Mouse (Mus musculus) 3134 (cell line): ENCODE results near the gene Cenpl.
"Not testable (repeated sequence)": the region's sequence is repeated elsewhere in the genome, so short reads cannot be mapped to it uniquely, and the experiment has no call there.

Source experiments
- DNase-seq: peaks from one replicate; pipeline ENCODE4 v3.0.0-alpha.2; 2011; ENCODE audit warnings: low spot score; ENCODE audit not compliant: insufficient read length; ENCODE audit errors: extremely low read depth

Gene Cenpl

DNA sequence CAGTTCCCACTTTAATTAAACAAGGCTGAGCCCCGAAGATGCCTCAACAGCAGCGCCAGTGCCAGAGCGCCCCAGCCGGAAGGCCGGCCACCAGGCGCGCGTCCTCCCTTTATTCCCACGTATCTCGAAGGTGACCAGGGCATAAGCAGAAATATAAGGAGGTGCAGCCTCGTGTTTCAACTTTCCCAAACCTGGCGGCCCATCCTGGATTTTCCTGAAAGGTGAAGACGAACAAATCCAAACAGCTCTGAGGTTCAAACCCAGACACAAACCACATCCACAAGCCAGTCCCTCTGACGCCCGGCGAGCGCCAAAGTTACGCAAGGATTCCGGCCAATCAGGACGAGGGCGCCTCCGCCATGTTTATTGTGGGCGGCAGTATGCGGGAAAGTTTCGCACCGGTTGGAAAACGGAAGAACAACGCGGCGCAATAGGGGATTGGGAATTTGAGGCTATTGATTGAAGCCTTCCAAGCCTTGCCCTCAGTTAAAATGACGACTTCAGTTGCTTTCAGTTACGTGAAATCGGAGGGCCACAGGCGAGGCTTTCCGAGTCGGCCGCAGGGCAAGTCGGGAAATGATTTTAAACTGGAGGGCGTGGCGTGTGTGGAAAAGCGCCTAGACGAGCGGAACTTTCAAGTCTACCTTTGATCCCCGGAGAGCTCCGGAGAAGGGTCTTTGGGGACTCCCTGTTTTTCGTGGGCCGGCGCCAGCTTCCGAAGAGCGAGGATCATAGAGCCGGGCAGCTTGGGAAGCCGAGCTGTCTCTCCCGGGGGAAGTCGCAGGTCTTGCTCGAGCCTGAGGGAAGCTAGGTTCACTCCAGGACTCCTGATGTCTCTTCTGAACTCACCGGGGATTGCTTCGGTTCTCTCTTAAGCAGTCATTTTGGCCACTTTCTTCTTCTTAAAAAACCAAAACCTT is at the start of gene Cenpl, which contains the start of gene Dars2:
Cenpl (plus strand) TSS at position 362 of the 920 bp plus-strand sequence.
Dars2 (minus strand) TSS at position 307 of the 920 bp plus-strand sequence.
- DNase-seq, result peak; percentile 94

DNA sequence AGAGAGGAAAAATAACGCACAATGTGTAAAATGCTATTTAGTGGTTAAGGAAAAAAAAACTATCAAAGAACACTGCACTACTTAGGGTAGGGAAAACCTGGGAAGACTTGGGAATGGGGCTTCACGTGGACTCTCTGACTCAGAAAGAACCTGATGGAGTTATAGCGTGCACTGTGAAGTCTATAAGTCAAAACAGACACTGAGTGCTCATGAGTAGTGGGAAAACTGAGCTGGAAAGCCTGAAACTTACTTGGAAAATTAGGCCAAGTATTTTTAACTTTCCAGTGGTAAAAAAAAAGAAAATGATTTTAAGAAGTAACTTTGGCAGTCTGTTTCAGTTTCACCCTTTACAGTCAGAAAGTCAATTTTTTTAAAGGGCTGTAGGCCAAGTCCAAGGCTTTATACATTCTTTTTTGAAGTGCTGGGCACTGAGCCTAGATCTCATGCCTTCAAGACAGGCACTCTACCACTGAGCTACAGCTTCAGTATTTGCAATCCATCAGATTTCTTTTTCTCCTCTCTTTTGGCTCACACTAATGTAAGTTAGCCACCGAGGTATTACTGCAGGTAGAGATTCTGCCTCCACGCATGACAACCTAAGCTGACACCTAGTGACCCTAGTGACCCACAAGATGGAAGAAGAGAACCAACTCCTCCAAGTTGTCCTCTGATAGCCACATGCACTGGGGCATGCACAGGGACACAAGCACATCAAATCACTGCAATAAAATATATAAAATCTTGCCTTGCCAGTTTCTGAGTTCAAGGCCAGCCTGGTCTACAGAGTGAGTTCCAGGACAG is 44.9 kb upstream of the Cenpl start:
- no peak for DNase-seq

DNA sequence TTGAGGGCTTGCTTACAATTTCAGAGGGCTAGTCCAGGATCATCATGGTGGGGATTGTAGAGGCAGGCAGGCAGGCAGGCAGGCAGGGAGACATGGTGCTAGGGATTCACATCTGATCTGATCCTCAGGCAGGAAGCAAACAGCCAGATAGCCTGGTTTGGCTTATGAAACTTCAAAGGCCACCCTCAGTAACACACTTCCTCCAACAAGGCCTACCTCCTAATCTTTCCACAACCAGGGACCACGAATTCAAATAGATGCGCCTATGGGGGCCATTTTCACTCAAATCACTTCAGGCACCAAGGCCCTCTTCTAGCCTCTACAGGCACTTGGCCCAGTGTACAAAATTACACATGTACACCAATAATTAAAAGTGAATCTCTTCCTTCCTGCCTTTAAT is 43.3 kb upstream of the Cenpl start:
- no peak for DNase-seq

DNA sequence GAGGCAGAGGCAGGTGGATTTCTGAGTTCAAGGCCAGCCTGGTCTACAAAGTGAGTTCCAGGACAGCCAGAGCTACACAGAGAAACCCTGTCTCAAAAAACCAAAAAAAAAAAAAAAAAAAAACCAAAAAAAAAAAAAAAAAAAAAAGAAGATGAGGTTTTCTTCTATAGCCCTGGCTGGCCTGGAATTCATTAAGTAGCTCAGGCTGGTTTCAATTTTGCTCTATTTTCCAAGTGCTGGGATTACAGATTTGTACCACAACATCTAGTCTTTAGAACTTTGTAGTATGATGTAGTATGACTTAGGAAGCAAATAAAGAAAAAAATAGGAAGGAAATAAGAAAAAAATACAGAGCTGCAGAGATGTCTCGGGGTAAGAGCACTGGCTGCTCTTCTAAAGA is 42.1 kb upstream of the Cenpl start:
- DNase-seq, result not testable (repeated sequence)

DNA sequence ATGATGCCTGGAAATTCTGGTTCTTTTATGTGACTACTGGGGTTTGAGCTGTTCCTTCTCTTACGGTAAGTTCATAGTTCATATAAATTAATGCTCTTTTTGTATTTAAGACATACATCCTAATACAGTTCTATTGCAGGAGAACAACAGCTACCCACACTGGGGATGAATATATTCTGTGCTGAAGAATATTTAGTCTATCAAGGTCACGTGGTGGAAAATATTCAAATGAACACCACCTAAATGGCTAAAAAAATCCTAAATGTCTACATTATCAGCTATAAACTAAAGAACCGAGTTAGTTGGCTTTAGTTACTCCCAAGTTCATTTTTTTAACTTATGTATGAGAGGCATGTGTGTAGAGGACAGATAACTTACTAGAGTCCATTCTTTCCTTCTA is 40.5 kb upstream of the Cenpl start:
- no peak for DNase-seq

DNA sequence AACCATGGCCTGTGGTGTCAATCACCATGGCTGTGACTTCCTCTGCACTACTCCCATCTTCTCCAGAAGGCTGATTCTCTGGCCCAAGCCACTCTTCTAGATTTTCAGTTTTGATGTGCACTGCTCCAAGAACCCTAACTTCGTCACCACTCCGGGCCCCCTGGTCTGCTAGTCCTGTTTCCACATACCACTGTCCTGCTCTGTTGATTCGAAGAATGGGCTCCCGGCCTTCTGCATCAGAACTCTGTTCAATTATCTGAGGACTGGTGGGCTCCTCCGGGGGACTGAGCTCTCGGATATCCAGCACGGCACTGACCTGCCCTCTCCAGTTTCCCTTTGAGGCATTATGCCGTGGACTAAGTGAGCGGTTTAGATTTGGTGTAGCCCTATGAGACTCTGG is 38.6 kb upstream of the Cenpl start:
- DNase-seq, result no peak

DNA sequence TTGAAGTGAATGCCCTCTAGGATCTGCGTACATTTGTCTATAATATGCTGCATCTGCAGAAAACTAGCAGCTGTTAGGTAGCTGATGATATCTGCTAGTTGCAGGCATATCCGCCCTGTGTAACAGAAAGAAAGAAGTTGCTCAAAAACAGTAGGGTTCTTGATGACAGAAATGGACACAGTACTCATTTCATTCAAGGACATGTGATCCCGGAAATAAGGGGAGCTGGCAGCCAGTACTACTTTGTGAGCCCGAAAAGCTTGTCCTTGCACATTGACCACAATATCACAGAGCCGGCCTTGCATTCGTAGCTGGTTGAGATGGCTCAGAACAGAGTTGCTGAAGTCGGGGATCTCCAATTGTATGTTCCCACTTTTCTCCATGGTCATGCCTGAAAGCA is 38.2 kb upstream of the Cenpl start:
- DNase-seq, result no peak

DNA sequence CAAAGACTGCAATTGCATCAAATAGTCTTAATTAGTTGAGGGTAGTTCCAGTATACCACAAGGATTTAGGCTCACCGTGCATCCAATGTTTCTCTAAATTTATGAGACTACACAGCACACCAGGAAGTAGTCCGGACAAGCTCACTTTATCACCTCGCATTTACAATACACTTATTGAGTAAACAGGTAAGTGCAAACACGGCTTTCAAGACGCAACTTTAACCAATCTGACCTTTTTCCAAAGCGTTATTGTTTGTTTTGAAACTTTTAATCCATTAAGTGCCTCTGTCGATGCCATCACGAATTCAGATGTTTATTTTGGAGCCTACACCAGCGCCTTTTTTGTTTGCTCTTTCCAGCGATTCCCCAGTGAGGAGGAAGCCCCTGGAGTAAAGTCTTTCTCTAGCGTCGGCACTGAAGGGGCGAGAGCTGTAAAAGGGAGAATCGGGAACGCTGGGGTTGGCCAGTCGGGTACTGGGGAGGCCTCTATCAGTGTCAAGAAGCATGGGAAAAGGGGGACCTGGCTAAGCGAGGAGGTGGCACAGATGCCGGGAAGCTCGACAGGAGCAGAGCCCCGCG is 36.6 kb upstream of the Cenpl start:
- DNase-seq, result no peak

DNA sequence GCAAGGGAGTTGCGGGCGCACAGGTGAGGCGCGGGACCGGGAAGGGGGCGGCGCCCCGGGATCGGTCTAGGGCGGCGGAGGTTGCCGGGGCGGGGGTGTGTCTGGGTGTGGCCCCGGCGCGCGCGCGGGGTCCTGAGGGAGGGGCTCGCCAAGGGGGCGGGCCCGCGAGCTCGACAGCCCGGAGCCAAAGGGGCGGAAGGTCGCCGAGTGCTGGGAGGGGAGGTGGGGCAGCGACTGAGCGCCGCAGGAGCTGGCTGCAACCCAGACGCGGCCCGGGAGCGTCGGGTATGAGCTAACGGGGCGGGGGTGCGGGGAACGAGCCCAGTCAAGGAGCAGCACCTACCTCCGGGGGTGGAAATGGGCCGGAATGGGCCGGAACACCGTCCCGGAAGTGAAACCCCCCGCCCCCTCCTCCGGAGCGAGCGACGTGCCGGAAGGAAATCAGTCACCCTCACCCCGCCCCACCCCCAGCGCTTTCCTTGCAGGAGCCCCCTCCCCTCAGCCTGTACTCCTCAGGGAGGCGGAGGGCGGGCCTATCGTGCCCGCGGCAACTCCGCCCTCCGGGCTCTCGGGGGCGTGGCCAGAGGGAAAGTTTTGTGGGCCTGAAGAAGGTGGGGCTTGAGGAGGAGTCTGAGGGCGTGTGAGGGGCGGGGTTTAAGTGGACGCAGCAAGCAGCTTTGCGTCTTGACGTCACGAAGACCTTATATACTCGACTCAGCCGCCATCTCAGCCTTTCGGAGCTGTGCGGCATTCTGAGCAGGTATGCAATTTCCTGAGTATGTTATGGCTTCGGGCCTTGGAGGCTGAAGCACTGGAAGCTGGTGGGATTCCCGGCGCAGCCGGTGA is 35.9 kb upstream of the Cenpl start, which contains the start of gene Zbtb37:
Zbtb37 (minus strand) TSS at position 415 of the 846 bp plus-strand sequence.
- DNase-seq, result peak; percentile 100

DNA sequence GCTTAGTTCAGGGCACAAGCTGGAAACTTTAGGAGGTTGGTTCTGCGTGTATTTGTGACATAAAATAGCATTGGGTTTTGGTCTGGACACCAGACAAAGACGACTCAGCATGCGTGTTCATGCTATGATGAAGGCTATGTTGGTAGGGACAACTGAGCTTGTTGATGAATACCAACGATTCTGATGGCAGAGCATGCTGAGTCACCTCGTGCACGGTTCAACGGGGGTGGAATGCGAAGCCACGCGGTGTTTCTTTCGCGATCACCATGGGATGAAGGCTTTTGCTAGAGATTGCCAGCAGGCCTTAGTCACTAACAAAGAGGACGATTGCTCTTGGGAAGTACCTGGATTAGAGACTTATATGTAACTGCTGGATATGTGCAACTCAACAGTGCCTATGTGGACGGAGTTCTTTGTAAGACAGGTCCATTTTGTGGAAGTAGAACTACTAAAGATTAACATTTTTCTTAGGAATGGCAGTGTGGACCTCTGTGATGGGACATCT is 35.2 kb upstream of the Cenpl start:
- no peak for DNase-seq

DNA sequence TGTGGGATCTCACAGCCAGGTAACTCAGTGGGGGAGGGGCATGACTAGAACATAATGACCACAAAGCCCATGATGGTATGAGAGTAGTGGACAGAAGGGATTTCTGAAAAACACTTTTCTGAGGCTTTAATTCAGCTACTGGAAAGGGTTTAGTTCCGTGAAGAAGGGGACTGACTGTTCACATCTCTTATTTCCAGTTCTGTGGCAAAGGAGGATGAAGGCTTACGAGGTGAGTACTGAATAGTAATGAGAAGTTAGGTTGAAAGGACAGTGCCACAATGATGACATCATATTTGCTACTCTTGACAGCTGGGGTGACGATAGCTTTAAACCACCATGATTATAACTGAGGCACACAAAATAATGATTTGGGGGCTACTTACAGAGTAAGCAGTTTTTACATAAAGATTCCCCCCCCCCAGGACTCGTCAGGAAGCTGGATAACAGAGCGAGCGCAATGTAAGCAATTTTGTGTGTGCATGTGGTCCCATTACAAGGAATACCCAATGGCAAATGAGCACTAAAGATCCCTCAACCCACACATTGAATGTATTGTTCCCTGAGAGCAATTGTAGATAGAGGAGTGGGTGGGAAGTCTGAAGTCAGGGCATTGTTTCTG is 34.6 kb upstream of the Cenpl start:
- DNase-seq, result no peak

DNA sequence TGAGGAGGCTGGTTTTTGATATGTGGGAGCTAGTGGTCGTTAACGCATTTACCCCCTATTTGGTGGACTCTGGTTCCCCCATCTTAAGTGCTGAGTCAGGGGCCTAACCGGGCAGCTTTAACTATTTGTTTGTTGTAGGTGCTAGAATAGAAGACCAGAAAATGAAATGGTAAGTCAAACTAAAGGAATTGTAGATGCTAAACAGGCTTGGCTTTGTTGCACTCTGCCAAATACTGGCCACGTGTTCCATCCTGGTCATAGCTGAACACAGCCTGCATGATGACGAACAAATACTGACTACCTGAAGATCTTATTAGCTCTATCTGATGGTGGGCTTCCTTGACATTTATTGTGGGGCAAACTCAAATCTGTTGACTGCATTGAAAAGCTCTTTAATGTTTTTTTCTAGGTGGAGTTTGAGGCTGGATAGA is 34.1 kb upstream of the Cenpl start:
- peak; percentile 27 for DNase-seq

DNA sequence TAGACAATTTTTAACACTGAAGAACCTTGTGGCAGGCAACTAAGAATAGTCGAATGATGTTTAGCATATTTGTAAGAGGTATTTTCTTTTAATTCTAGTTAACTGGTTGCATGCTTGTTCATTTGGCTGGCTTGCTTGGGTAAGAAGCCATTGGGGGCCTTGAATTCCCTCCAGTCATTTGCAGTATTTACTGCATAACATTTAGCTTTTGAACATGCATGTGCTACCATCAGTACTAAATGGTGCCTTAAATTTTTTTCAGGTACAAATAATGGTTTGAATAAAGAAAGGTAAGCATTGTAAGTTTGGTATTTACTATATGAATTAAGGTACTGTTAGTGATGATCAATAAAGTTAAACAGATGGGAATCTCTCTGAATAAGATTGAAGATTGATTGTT is 33.5 kb upstream of the Cenpl start:
- peak; percentile 26 for DNase-seq

DNA sequence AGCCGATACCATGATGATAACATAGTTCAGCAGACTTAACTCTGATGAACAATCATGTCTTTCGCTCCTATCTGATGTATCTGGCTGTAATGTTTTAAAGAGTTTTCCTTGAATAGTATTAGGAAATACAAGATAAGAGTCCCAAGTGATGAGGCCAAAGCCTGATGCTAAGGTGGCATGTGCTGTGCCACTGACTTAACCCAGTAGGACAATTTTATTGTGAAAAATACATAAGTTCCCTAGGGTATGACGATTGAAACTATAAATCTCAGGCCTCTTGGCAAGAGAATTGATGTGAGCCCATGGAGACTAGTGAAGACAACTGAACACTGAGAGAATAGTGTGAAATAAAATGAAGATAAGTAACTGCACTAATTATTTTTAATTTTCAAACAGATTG is 32.9 kb upstream of the Cenpl start:
- DNase-seq, result peak; percentile 27

DNA sequence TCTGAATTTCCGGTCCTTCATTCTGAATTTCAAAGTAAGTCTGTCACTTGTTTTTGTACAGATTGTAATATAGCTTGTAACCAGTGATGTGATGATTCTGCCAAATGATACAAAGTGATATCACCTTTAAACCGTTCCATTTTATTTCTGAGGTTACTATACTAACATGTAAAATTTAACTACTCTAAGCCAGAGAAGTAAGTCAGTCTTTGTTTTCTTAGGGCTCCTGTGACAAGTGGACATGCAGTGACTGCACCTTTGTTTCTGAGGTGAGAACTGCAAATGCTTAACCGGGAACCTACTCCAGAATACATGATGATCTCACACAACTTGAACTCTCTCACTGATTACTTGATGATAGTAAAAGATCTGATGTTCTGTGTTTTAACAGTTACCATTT is 32.5 kb upstream of the Cenpl start:
- DNase-seq, result no peak

DNA sequence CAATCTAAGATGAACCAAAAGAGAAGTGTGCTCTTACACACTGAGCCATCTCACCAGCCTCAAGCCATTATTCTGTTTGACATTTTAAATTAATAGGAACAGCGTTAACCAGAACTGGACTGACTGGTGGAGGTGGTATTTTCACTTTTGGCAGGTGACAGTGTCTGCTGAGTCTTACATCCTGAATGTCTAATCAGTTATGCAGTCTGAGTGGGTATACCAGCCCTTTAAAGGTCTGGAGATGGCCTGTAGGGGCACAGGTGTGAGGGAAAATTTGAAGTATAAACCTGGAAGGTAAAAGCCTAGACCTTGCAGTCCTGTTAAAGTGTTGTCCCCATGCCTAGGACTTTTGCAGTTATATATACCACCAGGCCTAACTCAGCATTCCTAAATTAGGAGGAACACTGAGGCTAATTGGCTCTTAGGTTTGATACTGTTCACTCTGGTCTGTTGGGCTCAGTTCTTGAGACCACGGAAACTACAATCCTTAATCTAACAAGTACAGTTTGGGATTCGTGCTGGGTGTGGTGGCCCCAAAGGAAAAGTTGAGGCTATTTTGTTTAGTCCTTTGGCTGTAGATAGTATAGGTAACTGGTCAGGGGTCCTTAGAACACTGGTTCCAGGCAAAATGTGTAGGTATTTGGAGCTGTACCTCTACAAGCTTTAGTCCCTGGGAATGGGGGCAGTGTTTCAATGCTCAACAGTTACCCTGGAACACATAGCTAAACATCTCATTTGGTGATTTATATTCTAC is 31.4 kb upstream of the Cenpl start:
- peak; percentile 31 for DNase-seq

DNA sequence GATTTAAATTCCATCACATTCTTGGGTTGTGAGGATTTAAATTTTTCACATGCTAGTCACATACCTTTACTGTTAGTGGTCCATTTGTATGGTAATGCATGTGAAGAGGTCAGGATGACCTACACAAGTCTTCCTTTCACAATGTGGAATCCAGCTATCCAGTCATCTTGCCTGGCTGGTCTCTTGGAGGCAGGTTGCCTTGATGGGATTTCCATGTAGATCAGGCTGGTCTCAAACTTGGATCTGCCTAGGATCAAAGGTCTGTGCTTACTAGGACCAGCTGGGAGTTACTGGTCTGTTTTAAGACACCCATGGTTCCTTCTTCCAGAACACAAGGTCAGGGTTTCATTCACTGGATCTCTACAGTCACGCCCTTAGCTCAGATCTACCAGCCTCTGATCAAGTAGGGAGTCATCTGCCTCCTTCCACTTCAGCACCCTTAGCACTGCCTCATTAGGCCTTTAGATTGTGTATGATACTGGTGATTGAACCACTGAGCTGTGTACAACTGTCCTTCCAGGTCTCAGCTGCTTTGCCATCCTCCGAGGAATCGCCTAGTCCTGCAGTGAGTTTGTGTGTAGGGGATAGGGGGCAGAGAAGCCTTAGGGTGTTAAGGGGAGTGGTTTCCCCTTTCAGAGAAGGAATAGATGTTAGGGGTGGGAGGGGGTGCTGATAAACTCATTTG is 30.6 kb upstream of the Cenpl start:
- peak; percentile 71 for DNase-seq

DNA sequence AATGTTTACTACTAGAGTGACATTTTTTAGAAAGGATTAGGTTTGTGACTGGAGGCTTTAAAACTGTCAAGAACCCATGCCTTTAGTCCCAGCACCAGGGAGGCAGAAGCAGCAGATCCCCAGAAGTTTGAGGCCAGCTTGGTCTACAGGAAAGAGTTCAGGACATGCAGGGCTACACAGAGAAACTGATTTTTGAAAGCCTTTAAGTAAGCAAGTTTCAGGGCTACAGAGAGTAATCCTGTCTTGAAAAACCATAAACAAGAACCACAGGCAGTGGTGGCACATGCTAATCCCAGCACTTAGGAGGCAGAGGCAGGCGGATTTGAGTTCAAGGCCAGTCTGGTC is 30.1 kb upstream of the Cenpl start:
- DNase-seq, result peak; percentile 67
